Mouse (Mus musculus): ENCODE measurements around the gene Ftl1.
"Not testable (repeated sequence)": the region's sequence is repeated elsewhere in the genome, so short reads cannot be mapped to it uniquely, and the experiment has no call there.

DNA sequence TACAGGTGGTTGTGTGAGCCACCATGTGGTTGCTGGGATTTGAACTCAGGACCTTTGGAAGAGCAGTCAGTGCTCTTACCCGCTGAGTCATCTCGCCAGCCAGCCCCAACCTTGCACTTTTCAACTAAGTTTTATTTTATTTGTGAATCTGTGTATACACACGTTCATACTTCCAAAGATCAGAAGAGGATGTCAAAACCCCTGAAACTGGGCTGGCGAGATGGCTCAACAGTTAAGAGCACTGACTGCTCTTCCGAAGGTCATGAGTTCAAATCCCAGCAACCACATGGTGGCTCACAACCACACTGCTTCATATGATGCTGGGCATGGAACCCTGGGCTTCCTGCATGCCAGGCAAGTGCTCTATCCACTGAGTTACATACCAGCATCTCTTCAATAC lies 25.3 kb upstream of the Ftl1 start:
- not testable (repeated sequence) for TF ChIP-seq CTCF (conservative IDR thresholded peaks at IDR 0.05; ENCODE audit: low read length); POU5F1 (IDR thresholded peaks at IDR 0.05; ENCODE audit: borderline replicate concordance, low read length)

Measured in E14TG2a.4 (cell line).